Mouse (Mus musculus) megakaryocyte, embryonic 14.5 days (primary cell): Measurements from ENCODE around the gene Ralbp1.

Source experiments
- FLI1 ChIP-seq: IDR thresholded peaks from 2 replicates; pipeline ENCODE4 v1.6.1; 2012; ENCODE audit warnings: low read length, inconsistent platforms, mixed read lengths
- GATA1 ChIP-seq: IDR thresholded peaks from 3 replicates; pipeline ENCODE4 v1.6.1; 2012; ENCODE audit warnings: mixed read lengths, low read length, inconsistent platforms, borderline replicate concordance

- TF ChIP-seq GATA1 (no peak), FLI1 (no peak)
These were observed 45.9 kb downstream of the Ralbp1 start for GRCm38 (mm10) chr17:65839541-65840256.
